Mouse (Mus musculus): ENCODE measurements at regions not wholly inside any gene's neighbourhood (a gene's known extent, or its start where the extent isn't known, plus 50 kb on each side); places are given as distances from the start of the nearest gene placed in this dataset.

DNA sequence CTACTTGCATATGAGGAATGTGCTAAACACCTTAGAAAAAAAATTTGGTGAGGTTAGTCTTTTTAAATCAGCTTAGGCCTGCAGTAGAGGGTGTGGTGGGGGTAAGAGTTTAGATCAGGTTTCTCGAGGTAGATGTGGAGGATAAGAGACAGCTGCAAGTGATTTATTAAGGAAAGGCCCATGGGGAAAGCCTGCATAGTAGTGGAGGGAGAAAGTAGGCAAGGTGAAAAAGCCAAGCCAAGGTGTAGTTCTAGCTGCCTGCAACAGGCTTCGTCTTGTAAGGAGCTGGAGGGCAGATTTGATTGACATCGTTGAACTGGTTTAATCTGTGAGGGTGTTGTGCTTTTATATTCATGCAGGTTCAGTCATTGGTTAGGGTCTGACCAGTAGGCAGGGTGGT, 182.2 kb upstream of the Slc30a5 start:
- ATAC-seq (ENCODE audit: extremely low read depth, insufficient number of reproducible peaks, low FRiP score, poor library complexity, severe bottlenecking): no peak

DNA sequence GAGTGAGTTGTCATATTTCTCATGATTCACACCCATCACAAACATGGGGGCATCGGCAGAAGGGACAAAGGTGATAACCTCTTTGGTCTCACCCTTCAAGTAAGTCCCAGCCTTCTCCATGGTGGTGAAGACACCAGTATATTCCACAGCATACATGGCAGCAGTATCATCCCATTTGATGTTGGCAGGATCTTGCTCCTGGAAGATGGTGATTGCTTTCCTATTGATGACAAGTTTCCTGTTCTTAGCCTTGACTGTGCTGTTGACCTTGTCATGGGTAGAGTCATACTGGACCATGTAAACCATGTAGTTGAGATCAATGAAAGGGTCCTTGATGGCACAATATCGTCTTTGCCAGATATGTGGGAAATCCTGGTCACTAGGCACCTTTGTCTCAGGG, 180.4 kb upstream of the Slc30a5 start:
- no peak for ATAC-seq (ENCODE audit: extremely low read depth, insufficient number of reproducible peaks, low FRiP score, poor library complexity, severe bottlenecking)

DNA sequence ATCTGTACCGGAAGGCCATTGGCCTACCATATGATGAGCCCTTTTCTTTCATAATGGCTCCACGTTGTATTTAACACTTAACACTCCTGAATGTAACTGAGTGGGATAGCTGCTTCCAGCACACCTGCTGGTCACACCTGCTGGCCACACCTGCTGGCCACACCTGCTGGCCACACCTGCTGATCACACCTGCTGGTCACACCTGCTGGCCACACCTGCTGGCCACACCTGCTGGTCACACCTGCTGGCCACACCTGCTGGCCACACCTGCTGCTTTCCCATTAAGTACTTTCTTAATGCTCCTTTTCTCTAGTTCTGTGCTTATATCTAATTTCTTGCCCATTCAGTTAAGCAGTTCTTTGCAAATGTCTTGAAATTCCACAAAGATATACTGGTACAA, 157.4 kb upstream of the Slc30a5 start:
- ATAC-seq (ENCODE audit: extremely low read depth, insufficient number of reproducible peaks, low FRiP score, poor library complexity, severe bottlenecking): no peak

DNA sequence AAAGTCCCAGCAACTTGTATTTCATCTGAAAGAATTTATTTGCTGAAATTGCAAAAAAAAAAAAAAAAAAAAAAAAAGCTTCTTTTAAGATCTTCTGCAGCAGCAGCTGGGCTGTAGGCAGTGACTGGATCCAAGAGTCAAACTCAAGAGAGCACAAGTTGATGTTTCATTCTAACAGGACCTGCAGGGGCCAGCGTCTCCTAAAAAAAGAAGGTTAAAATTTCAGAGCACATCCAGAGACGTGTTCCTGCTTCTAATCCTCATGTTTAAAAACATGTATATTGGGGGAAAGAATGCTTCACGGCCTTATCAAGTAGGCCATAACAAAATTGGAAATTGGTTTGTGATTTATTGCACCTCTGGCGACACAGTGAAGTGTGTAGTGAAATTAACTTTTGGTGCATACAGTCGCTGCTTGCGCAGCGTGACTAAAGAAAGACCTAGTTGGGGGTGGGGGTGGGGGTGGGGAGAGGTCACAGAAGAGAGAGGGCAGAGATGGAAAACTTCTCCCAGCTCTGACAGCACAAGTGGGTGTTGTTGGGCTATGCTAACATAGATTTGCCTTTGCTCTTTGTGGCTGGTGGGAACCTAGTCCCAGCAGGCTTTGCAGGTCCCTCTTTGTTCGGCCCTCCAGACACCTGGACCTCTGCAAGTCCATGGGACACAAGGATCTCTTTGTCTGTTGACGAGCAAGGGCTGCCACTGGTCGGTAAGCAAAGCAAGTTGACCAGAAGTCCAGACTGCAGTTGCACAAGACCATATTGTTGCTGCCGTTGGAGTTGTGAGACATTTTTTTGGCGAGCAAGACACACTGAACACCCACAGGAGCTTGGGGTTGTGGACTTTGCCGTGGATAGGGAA, 155.7 kb upstream of the Slc30a5 start:
- no peak for ATAC-seq (ENCODE audit: extremely low read depth, insufficient number of reproducible peaks, low FRiP score, poor library complexity, severe bottlenecking)

DNA sequence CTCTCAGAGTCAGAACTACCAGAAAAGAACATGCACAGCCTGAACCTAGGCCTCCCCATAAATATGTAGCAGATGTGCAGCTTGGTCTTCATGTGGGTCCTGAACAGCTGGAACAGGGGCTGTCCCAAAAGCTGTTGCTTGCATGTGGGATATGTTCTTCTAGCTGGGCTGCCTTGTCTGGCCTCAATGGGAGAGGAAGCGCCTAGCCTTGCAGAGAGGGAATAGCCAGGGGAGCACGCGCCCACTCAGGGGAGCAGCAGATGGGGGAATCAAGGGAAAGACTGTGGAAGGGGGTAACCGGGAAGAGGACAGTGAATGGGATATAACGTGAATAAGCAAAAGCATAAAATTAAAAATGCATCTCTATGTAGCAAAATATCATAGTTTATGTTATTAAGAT, 154.9 kb upstream of the Slc30a5 start:
- ATAC-seq (ENCODE audit: extremely low read depth, insufficient number of reproducible peaks, low FRiP score, poor library complexity, severe bottlenecking): no peak

DNA sequence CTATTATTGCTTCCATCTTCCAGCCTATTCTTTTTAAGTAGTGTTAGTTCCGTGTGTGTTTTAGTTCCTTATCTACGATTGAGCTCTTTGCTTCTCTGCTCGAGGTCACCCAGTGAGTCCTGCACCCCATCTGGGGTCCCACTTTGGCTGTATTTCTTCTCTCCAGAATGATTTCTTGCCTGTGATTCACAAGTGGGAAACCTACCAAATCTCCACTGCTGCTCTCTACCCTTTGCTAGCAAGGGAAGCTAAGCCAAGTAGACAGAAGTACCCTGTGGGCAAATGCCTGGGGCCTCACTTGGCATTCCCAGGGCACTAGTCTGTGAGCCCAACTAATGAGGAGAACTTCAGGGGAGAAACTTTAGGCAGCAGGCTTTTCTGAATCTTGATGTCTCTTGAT, 142.5 kb upstream of the Slc30a5 start:
- ATAC-seq (ENCODE audit: extremely low read depth, insufficient number of reproducible peaks, low FRiP score, poor library complexity, severe bottlenecking): no peak

DNA sequence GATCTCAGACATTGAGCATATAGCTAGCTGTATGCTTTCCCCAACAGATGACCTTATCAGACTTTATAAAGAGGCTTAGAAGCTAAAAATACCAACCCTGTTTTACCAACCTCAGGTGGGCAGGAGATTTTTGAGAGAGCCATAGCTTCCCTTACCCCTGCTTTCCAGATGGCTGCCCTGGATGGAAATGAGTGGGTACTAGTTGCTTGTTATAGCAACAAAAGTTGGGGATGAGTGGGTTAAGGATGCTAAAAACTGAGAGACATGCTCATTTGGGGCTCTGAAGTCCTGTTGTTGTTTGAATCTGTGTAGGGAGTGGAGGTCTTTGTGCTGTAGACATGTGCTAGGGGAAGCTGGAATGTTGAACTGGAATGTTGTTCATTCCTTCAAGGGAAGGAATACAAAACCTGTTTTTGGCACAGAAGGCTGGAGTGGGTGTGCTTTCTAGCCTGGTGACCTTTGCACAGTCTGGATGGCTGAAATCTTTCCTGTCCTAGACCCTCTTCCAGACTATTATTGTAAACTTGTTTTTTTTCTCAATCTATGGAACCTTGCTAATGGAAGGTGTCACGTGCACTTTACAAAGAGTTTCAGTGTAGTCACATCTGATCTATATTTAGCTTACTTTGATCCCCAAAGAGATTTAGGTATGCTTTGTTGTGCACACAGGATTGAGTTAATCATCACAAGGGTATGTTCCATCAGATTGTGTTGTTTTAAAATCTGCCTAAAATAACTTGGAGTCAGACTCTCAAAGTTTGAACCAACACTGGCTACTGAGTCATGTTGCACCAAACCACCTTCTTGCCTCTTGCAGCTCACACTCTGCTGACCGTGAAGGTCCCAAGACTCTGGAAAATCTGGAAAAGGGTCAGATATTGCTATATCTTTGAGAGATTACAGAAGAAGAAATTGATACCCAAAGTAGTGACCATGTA, 138.1 kb upstream of the Slc30a5 start:
- no peak for ATAC-seq (ENCODE audit: extremely low read depth, insufficient number of reproducible peaks, low FRiP score, poor library complexity, severe bottlenecking)

DNA sequence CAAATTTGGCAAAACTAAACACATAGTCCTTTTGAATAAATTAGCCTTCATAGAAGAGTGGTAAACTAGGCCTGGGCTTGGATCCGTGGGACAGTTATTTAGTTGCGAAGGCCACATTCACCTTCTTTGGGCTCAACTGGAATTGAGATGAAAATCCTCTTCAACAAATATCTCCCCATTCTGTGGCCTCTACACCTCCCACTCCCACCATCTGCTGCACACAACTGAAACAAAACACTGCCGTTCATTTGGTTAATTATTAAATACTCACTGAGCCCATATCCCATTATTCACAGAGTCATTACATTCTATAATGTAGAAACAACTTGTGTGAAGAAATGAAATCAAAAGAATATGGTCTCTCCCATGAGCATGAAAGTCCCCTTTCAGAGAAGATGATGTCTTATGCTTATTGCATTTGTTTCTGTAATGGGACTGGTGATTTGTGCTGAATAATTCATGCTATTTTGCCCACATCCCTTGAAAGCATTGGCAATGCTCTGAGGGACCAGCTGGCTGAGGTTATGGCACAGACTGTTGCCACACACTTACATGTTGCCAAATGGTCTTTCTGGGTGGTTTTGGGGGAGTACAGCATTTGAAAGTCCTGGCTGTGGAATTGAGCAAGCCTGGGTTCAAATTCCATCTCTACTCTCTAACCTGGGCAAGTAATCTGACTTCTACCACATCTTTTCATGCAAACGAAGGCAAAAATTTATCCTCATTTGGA, 129.7 kb upstream of the Slc30a5 start:
- no peak for ATAC-seq (ENCODE audit: extremely low read depth, insufficient number of reproducible peaks, low FRiP score, poor library complexity, severe bottlenecking)

DNA sequence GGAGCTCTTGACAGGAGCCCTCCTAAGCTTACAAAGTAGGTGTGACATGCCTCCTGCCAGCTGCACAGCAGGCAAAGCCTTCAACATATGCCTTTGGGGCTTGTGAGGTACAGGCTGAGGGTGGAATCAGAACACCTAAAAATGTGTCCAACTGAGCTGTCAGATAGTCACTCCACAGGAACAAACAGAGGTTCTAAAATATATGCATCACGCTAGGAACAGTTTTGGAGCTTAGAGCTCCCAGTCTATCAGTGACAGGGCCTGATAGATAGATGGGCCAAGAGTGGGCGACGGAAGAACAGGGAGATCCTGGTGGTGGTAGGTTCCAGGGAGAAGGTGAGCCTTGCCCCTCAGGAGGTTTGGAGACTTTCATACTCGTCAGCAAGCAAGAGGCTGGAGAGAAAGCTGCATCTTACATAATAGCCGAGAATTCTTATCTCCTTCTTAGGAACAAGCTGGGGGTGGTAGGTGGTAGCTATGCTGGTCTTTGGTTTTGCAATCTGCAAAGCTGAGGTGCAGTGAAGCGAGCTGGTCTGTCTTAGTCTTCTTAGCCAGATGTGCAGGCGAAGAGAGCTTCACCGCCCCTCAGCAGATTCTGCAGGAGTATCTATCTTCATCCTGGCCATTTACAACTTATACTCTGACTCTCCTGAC, 121.5 kb upstream of the Slc30a5 start:
- ATAC-seq (ENCODE audit: extremely low read depth, insufficient number of reproducible peaks, low FRiP score, poor library complexity, severe bottlenecking): no peak

DNA sequence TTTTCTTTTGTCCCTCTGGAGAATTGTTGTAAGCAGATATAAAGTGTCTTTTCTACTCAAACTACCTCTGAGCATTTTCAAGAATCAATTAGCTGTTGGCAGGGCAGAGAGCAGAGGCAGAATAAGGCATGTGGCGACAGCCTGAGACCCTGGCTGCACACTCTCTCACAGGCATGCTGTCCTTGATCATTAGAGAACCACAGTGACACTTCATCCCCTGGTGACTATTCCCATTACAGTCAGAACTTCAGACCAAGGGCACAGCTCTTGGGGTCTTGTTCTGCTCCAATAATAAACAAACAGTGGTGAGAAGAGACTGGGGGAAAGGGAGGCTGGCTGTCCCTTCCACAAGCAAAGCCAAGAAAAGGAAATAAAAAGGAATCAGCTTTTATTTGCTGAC, 120.9 kb upstream of the Slc30a5 start:
- no peak for ATAC-seq (ENCODE audit: extremely low read depth, insufficient number of reproducible peaks, low FRiP score, poor library complexity, severe bottlenecking)

DNA sequence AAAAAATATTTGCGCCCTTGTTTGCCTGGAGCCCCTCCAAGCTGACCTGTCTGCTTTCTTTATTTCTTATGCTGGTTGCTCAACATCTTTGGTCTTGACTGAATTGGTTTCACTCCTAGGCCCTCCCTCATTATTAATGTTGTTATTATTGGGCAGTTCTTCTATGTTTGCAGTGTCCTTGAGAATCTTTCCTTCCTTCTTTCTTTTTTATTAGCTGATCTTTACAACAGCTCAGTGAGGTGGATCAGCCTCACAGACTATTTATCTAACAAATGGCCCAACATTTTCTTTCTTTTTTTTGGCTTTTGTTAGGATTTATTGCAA, 117.9 kb upstream of the Slc30a5 start:
- no peak for ATAC-seq (ENCODE audit: extremely low read depth, insufficient number of reproducible peaks, low FRiP score, poor library complexity, severe bottlenecking)

DNA sequence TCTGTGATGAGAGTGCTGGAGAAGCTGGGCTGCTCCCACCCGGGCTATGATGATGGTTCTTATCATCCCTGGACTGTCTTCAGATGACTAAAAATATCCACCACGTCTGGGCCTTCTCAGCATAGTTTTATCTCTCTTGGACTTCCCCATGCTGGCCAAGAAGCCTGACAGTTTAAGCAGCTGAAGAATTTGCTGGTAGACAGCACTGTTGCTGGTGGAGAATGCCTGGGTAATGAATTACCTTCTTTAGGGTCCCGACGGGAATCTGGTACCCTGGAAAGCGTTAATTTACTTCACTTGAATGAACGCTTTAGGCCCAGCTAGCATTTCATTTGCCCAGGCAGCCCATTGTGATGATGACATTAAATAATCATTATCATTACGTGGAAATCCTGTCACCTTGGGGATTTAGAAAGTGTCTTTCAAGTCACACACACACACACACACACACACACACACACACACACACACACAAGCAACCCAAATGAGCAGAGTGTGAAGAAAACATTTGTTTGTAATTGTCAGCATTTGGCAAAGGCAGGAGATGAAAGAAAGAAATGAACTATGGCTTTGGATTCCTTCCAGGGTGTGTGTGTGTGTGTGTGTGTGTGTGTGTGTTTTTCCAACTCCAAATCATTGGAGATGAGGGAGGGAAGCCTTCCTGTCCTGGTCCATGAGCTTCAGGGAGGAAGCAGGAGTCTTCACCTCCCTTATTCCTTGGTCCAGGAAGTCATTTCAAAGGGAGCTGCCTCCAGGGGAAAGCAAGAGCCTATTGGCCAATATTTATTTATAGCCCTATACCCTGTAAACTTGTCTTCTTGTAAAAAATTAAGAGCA, 117.3 kb upstream of the Slc30a5 start:
- no peak for ATAC-seq (ENCODE audit: extremely low read depth, insufficient number of reproducible peaks, low FRiP score, poor library complexity, severe bottlenecking)

DNA sequence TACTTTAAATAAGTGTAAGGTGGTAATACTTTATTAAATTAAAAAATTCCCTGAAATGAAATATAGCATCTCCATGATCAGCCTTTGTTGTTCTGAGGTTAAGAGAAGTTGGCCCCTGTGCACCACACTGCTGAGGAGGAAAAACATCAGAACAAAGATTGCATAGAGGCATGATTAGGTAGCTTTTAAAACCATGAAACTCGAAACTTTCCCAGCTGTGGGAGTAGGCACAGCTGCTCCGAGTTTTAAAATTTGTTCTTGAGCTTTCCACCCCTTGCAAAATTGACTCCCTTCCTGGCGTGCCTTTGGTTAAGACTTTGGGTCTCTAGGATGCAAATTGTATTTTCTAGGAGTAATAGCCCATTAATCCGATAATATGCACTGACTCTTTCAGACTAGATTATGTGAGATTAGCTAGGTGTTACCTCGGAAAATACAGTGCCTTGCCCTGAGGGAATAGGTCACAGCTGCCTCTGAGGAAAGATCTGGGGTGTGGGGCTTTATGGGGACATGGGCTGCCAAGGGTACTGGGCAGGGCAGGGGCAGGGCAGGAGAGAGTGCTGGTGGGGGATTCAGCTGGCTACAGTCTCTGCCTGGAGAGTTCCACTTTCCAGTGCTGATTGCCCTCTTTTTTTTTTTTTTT, 110.1 kb upstream of the Slc30a5 start:
- ATAC-seq (ENCODE audit: extremely low read depth, insufficient number of reproducible peaks, low FRiP score, poor library complexity, severe bottlenecking): no peak

DNA sequence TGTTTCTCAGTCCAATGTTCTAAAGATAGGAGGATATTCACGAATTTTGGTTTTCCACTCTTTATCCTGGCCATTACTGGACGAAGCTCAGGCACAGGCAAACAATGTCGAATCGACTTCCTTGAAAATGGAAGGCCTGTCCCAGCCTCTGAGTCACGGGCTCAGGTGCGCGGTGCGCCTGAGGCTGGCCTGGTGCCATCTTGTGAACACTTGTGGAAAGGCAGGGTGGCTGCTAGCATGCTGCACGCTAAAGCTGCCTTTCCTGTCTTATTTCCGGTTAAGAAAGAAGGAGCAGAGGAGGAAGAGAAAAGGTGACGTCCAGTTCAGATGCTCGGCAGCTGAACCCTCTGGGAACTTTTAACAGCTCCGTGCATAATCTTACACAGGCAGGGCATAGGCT, 107.6 kb upstream of the Slc30a5 start:
- ATAC-seq (ENCODE audit: extremely low read depth, insufficient number of reproducible peaks, low FRiP score, poor library complexity, severe bottlenecking): no peak

DNA sequence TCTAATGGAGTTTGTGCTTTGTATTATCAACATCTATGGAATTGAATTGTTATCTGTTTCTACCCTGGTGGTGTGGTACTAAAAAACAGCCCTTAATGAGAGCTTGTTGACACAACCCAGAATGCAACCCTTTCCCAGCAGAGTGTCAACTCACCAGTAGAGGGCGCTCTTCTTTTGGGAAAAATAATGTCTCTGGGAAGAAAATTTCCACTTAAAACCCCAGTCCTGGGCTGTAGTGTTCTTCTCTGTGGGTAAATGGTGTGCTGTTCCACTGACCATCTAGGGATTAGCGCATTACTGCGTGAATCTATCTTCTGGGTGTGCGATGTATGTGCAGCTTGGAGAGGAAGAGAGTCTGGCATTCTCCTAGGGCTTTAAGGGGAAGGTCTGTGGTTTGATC, 106.5 kb upstream of the Slc30a5 start:
- no peak for ATAC-seq (ENCODE audit: extremely low read depth, insufficient number of reproducible peaks, low FRiP score, poor library complexity, severe bottlenecking)

DNA sequence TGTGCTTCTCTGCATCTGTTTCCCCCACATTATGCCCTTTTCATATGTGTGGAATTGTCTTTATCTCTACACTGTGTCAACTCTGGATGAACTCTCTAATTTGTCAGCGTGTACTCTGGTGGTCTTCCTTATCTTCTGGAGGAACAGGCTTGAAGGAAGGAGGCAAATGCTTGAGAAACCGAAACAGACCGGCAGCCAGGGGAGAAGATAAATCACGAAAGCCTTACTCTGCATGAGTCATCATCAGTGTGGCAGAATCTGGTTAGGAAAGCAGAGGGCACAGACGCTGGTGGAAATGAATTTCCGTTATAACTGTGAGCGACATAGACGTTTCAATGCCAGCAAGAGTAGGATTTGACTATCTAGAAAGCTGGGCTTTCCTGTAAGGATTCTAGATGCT, 100.0 kb upstream of the Slc30a5 start:
- no peak for ATAC-seq (ENCODE audit: extremely low read depth, insufficient number of reproducible peaks, low FRiP score, poor library complexity, severe bottlenecking)

DNA sequence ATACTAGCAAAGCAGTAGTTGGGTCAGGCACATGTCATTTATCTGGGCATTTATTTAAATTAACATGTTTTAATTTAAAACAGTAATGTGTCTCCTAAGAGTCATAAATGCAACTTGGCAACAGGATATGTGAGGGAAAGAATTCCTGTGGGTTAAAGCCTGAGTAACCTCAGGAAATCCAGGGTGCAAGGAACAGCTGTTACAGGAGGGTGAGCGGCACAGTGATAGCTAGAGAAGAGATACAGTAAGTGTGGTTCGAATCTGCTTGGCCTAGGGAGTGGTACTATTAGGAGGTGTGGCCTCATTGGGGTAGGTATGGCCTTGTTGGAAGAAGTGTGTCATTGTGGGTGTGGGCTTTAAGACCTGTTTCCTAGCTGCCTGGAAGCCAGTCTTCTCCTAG, 66.3 kb upstream of the Slc30a5 start:
- ATAC-seq (ENCODE audit: extremely low read depth, insufficient number of reproducible peaks, low FRiP score, poor library complexity, severe bottlenecking): no peak

DNA sequence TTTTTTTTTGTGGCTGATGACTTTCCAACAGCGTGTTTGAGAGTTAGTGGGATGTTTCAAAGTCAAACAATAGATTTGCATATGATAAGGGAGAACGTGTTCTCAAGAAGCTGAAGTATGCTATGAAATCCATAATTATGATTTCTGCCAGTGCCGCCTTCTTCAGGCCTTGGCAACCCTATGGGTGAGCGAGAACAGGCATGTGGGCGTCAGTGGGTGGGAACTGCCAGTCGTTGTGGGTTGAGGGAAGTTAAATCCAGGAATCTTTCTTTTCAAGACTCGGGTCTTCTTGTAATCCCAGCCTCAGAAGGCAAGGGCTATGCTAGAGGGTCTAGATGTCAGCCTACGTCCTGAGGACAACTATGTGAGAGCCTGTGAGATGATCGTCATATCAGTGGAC, 60.6 kb upstream of the Slc30a5 start:
- ATAC-seq (ENCODE audit: extremely low read depth, insufficient number of reproducible peaks, low FRiP score, poor library complexity, severe bottlenecking): no peak
